Mouse (Mus musculus): ENCODE results near the gene Gm42417. TPM values are rescaled to one million over a fixed set of nuclear protein-coding genes. Genes with fewer than 3 reads are reported as not detected.

The Gm42417 gene
- polyA plus RNA-seq, 1 experiment from 2014 or later: 0.29 TPM

DNA sequence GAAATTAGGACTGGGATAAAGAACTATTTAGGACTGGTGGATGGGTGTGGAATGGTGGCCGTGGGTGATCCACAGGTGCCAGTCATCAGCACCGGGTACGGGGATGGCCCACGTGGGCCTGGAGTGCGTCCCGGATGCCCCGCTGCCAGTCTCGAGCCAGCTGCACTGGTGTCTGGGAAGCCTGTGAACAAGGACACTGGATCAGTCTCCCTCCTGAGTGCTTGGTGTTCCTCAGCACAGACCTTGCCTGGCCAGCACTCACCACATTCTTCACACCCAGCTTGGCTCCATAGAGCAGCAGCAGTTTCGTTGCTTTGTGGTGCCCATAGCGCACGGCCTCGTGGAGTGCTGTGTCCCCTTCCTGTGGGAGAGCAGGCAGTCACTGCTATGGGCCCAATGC is 7.8 kb downstream of the Gm42417 start:
- Histone ChIP-seq H3K27ac (ENCODE audit: low read length) (no peak overlapping the region), H3K4me1 (replicated peaks; ENCODE audit: control insufficient read depth, insufficient read depth, low read length) (peaks cover 11% of the 10 kb centered on the region), H3K9me3 (ENCODE audit: control insufficient read depth, low read length) (no peaks in the 10 kb centered on the region), H3K27me3 (ENCODE audit: control insufficient read depth, insufficient read depth, low read depth, low read length) (no peaks in the 10 kb centered on the region), H3K36me3 (ENCODE audit: control insufficient read depth, insufficient read depth, low read length) (peaks cover 5% of the 10 kb centered on the region; the same call in 1 of the 2 replicates), H3K9ac (ENCODE audit: low read length) (no peak overlapping the region), H3K4me2 (ENCODE audit: low read depth, low read length) (no peak overlapping the region), H3K4me3 (ENCODE audit: low read length) (no peak overlapping the region)
- ATAC-seq (ENCODE audit: low read depth): no peak
- 84% methylated on average over 12 of the region's 12 CpGs for WGBS

DNA sequence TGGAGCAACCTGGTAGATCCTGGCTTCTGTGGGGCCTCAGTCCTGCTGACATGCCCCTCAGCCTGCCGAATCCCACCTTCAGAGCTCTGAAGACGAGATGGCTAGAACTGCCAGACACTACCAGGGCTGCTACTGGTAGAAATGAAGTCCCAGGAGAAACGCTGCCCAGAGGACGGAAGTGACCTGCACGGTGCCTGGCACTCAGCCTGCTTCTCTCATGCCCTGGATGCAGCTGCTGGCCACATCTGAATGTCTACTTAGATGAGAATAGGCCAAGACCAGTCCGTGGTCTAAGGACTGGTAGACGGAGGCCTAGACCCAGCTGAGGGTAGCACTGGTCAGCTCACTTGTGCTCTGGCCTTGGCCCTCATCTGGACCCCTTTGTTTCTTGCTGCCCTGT is 8.3 kb downstream of the Gm42417 start:
- Histone ChIP-seq H3K4me2 (ENCODE audit: low read depth, low read length) (no peak overlapping the region), H3K4me3 (ENCODE audit: low read length) (no peak overlapping the region), H3K9ac (ENCODE audit: low read length) (no peak overlapping the region), H3K36me3 (ENCODE audit: control insufficient read depth, insufficient read depth, low read length) (peaks cover 5% of the 10 kb centered on the region), H3K4me1 (replicated peaks; ENCODE audit: control insufficient read depth, insufficient read depth, low read length) (peaks cover 7% of the 10 kb centered on the region), H3K9me3 (ENCODE audit: control insufficient read depth, low read length) (no peaks in the 10 kb centered on the region), H3K27ac (ENCODE audit: low read length) (no peak overlapping the region), H3K27me3 (ENCODE audit: control insufficient read depth, insufficient read depth, low read depth, low read length) (no peaks in the 10 kb centered on the region)
- ATAC-seq (ENCODE audit: low read depth): no peak
- WGBS: 88% methylated on average over 7 of the region's 7 CpGs

DNA sequence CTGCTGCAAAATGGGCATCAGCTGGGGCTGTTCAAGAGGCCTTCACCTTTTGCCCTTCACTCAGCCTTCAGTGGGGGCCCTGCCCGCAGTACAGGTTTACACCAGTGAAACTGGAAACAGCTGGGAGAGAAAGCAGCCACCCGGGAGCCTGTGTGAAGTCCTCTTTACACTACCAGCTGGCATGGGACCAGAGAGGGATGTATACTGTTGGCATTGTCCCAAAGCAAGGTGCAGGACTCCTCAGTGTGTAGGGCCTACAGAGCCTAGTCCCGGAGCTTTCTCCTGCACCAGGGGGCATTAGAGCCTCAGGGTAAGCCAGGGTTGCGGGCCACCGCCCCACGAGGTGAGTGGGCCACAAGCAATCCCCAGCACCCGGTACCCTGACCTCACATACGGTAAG is 8.7 kb downstream of the Gm42417 start:
- Histone ChIP-seq H3K27ac (ENCODE audit: low read length) (no peak overlapping the region), H3K4me2 (ENCODE audit: low read depth, low read length) (no peak overlapping the region), H3K9ac (ENCODE audit: low read length) (no peak overlapping the region), H3K36me3 (ENCODE audit: control insufficient read depth, insufficient read depth, low read length) (peaks cover 9% of the 10 kb centered on the region), H3K27me3 (ENCODE audit: control insufficient read depth, insufficient read depth, low read depth, low read length) (no peaks in the 10 kb centered on the region), H3K4me1 (replicated peaks; ENCODE audit: control insufficient read depth, insufficient read depth, low read length) (peaks cover 6% of the 10 kb centered on the region), H3K9me3 (ENCODE audit: control insufficient read depth, low read length) (no peaks in the 10 kb centered on the region), H3K4me3 (ENCODE audit: low read length) (no peak overlapping the region)
- ATAC-seq (ENCODE audit: low read depth): no peak
- WGBS: 67% methylated on average over 8 of the region's 8 CpGs

DNA sequence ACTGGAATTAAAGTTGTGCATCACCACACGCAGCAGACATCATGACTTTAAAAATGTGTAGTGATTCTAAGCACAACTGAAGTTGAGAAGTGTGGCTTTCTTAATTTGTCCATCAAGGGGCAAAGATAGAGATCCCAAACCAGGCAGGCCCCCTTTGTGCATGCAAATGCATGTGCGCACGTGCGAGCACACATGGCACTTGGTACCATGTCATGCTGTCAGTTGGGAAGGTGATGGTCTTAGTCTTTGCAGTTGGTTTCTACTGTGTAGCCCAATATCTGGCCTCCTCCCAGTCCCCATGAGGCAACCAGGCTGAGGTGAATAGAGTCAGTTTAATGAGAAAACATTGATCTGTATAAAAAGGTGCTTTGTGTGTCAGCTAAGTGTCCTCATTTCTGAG is 9.4 kb downstream of the Gm42417 start:
- H3K4me3 ChIP-seq (ENCODE audit: low read length): no peak overlapping the region
- no peaks in the 10 kb centered on the region for H3K27me3 ChIP-seq (ENCODE audit: control insufficient read depth, insufficient read depth, low read depth, low read length)
- H3K9ac ChIP-seq (ENCODE audit: low read length): no peak overlapping the region
- WGBS: 92% methylated on average over 4 of the region's 4 CpGs
- peaks cover 15% of the 10 kb centered on the region for H3K36me3 ChIP-seq (ENCODE audit: control insufficient read depth, insufficient read depth, low read length)
- no peak for ATAC-seq (ENCODE audit: low read depth)
- no peak overlapping the region for H3K4me2 ChIP-seq (ENCODE audit: low read depth, low read length)
- H3K9me3 ChIP-seq (ENCODE audit: control insufficient read depth, low read length): no peaks in the 10 kb centered on the region
- no peak overlapping the region for H3K27ac ChIP-seq (ENCODE audit: low read length)
- H3K4me1 ChIP-seq (replicated peaks; ENCODE audit: control insufficient read depth, insufficient read depth, low read length): peaks cover 6% of the 10 kb centered on the region

DNA sequence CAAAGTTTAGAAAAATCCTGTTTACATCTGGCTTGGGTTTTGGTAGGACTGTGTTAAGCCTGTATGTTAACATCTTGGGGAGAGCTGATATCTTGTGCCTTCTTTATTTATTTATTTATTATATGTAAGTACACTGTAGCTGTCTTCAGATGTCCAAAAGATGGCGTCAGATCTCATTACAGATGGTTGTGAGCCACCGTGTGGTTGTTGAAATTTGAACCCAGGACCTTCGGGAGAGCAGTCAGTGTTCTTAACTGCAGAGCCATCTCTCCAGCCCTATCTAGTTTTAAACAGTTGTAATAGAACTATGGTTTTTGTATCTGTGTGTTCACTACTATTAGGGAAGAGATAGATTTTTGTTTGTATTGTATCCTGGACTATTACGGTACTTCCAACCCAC is 10.0 kb downstream of the Gm42417 start:
- WGBS: 87% methylated on average over 4 of the region's 4 CpGs

DNA sequence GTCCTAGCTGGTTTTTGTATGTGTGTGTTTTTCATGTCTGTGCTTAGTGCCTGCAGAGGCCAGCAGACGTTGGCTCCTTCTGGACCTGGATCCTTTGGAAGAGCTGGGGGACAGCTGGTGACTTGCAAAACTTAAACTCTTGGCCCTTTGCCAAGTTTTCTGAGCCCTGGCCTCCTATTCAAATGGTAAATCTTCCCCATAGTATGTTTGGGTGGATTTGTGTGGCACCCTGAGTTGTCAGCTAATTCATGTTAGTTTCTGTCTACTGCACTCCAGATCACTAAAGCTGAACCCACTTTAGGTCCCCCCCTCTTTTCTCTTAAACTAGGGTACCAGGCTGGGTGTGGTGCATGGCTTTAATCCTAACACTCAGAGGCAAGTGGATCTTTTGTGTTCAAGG is 10.9 kb downstream of the Gm42417 start:
- no peak overlapping the region for H3K27ac ChIP-seq (ENCODE audit: low read length)
- H3K9me3 ChIP-seq (ENCODE audit: control insufficient read depth, low read length): no peaks in the 10 kb centered on the region
- peaks cover 20% of the 10 kb centered on the region for H3K36me3 ChIP-seq (ENCODE audit: control insufficient read depth, insufficient read depth, low read length)
- no peak overlapping the region for H3K4me2 ChIP-seq (ENCODE audit: low read depth, low read length)
- no peaks in the 10 kb centered on the region for H3K4me1 ChIP-seq (replicated peaks; ENCODE audit: control insufficient read depth, insufficient read depth, low read length)
- WGBS: 10% methylated on average over 1 of the region's 1 CpGs
- H3K27me3 ChIP-seq (ENCODE audit: control insufficient read depth, insufficient read depth, low read depth, low read length): no peaks in the 10 kb centered on the region
- no peak overlapping the region for H3K9ac ChIP-seq (ENCODE audit: low read length)
- no peak overlapping the region for H3K4me3 ChIP-seq (ENCODE audit: low read length)
- ATAC-seq (ENCODE audit: low read depth): no peak

More for the DNA sequence above, 10.0 kb downstream of the Gm42417 start:
- H3K4me3 ChIP-seq (ENCODE audit: low read length): no peak overlapping the region
- H3K4me1 ChIP-seq (replicated peaks; ENCODE audit: control insufficient read depth, insufficient read depth, low read length): peaks cover 6% of the 10 kb centered on the region
- no peak overlapping the region for H3K27ac ChIP-seq (ENCODE audit: low read length)
- no peaks in the 10 kb centered on the region for H3K9me3 ChIP-seq (ENCODE audit: control insufficient read depth, low read length)
- peaks cover 20% of the 10 kb centered on the region for H3K36me3 ChIP-seq (ENCODE audit: control insufficient read depth, insufficient read depth, low read length)
- no peak for ATAC-seq (ENCODE audit: low read depth)
- no peaks in the 10 kb centered on the region for H3K27me3 ChIP-seq (ENCODE audit: control insufficient read depth, insufficient read depth, low read depth, low read length)
- H3K9ac ChIP-seq (ENCODE audit: low read length): no peak overlapping the region
- H3K4me2 ChIP-seq (ENCODE audit: low read depth, low read length): no peak overlapping the region

DNA sequence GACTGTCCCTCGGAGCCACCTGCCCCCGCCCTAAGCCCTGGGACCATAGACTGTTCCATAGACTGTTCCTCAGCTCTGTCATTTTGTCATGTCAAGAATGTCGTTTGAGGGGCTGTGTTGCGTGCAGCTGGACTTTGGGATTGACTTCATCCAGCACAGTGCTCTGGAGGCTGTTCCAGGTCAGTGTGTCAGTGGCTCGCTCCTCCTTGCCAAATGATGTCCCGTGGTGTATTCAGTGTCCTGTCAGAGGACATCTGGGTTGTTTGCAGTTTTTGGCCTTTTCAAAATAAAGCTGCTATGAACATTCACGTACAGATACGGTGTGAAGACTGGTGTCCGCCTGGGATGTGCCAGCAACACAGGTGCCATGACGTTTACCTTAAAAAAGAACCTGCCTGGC is 12.3 kb downstream of the Gm42417 start:
- no peak overlapping the region for H3K27ac ChIP-seq (ENCODE audit: low read length)
- peaks cover 27% of the 10 kb centered on the region for H3K36me3 ChIP-seq (ENCODE audit: control insufficient read depth, insufficient read depth, low read length)
- no peaks in the 10 kb centered on the region for H3K9me3 ChIP-seq (ENCODE audit: control insufficient read depth, low read length)
- no peak overlapping the region for H3K4me3 ChIP-seq (ENCODE audit: low read length)
- H3K4me2 ChIP-seq (ENCODE audit: low read depth, low read length): no peak overlapping the region
- ATAC-seq (ENCODE audit: low read depth): no peak
- WGBS: 86% methylated on average over 10 of the region's 10 CpGs
- H3K4me1 ChIP-seq (replicated peaks; ENCODE audit: control insufficient read depth, insufficient read depth, low read length): no peaks in the 10 kb centered on the region
- H3K27me3 ChIP-seq (ENCODE audit: control insufficient read depth, insufficient read depth, low read depth, low read length): no peaks in the 10 kb centered on the region
- H3K9ac ChIP-seq (ENCODE audit: low read length): no peak overlapping the region

DNA sequence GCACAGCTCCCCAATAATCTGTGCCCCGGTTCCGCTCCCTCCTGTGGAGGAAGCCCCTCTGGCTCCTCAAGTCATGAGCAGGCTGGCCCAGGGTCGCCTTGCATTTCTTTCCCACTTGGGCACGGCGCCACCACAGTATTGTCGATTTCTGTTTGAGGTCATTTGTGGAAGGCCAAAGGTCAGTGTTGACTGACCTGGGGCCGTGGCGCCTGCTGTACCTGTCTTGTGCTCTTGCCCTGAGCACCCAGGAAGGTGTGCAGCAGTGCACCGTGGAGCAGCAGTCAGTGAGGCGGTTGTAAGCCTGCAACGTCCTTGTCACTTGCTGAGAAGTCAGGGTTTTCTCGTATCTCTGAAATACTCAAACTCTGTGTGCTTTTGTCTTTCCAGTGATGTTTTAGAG is 13.5 kb downstream of the Gm42417 start:
- Histone ChIP-seq H3K36me3 (ENCODE audit: control insufficient read depth, insufficient read depth, low read length) (peaks cover 33% of the 10 kb centered on the region), H3K4me1 (replicated peaks; ENCODE audit: control insufficient read depth, insufficient read depth, low read length) (no peaks in the 10 kb centered on the region), H3K27me3 (ENCODE audit: control insufficient read depth, insufficient read depth, low read depth, low read length) (no peaks in the 10 kb centered on the region), H3K9ac (ENCODE audit: low read length) (no peak overlapping the region), H3K9me3 (ENCODE audit: control insufficient read depth, low read length) (no peaks in the 10 kb centered on the region), H3K4me3 (ENCODE audit: low read length) (no peak overlapping the region), H3K27ac (ENCODE audit: low read length) (no peak overlapping the region), H3K4me2 (ENCODE audit: low read depth, low read length) (no peak overlapping the region)
- no peak for ATAC-seq (ENCODE audit: low read depth)
- 85% methylated on average over 12 of the region's 12 CpGs for WGBS

DNA sequence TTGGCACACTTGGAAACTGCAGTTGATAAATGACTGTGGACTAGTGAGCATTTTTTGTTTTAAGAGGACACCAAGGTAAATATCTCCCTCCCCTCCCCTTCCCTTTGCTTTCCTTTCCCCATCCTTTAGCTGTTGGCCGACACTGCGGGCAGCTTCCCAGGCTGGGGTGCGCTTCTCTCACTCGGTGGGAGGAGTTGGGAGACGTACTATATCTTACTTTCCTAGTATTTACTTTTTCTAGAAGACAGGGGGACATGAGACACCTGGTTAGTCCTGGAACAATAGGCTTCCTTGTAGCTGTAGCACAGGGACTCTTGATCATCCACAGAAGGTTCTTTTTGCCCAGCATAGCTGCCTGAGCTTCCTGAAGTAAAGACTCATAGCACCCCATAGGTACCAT is 15.2 kb downstream of the Gm42417 start:
- 26% methylated on average over 5 of the region's 5 CpGs for WGBS
- H3K36me3 ChIP-seq (ENCODE audit: control insufficient read depth, insufficient read depth, low read length): peaks cover 41% of the 10 kb centered on the region
- no peaks in the 10 kb centered on the region for H3K27me3 ChIP-seq (ENCODE audit: control insufficient read depth, insufficient read depth, low read depth, low read length)
- H3K4me3 ChIP-seq (ENCODE audit: low read length): no peak overlapping the region
- no peak for ATAC-seq (ENCODE audit: low read depth)
- H3K4me1 ChIP-seq (replicated peaks; ENCODE audit: control insufficient read depth, insufficient read depth, low read length): no peaks in the 10 kb centered on the region
- H3K9ac ChIP-seq (ENCODE audit: low read length): no peak overlapping the region
- no peak overlapping the region for H3K27ac ChIP-seq (ENCODE audit: low read length)
- H3K4me2 ChIP-seq (ENCODE audit: low read depth, low read length): no peak overlapping the region
- H3K9me3 ChIP-seq (ENCODE audit: control insufficient read depth, low read length): no peaks in the 10 kb centered on the region

Data from lung, embryonic 16.5 days (tissue).